Mouse (Mus musculus) testis, postnatal 14 days (tissue): Measurements from ENCODE around the gene Ogfod2.

ENCODE experiments used
- DNase-seq: peaks from one replicate; pipeline ENCODE4 v3.0.0; 2021; ENCODE audit warnings: low spot score

Gene Ogfod2

GRCm38 (mm10) chr5:124111742-124112497, at the start of gene Ogfod2:
TSS of gene Ogfod2 (plus strand) at chr5:124112297.
- peak; percentile 95 for DNase-seq

- DNase-seq = no peak
These were observed 42.4 kb upstream of the Ogfod2 start for GRCm38 (mm10) chr5:124069657-124070056.

GRCm38 (mm10) chr5:124073682-124074081, 38.4 kb upstream of the Ogfod2 start:
- DNase-seq = no peak

GRCm38 (mm10) chr5:124074845-124075307, 37.2 kb upstream of the Ogfod2 start:
- no peak for DNase-seq

DNA sequence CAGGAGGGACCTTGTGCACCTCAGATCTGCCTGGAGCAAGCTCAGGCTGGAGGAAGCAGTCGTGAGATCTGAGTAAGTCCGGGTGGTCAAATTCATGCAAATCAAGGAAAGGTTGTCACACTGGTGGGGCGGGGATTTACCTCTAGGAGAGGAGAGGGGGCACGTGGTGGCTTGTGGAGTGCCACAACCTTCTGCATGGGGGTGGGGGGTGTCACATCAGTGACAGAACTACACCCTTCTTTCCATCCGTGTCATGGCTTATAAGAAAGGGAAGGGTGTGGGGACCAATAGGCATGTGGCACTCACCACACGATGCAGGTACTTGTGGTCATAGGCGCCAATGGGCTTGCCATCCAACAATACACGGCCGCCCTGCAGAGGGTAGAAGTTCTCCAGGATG, 36.4 kb upstream of the Ogfod2 start:
- DNase-seq = no peak

DNA sequence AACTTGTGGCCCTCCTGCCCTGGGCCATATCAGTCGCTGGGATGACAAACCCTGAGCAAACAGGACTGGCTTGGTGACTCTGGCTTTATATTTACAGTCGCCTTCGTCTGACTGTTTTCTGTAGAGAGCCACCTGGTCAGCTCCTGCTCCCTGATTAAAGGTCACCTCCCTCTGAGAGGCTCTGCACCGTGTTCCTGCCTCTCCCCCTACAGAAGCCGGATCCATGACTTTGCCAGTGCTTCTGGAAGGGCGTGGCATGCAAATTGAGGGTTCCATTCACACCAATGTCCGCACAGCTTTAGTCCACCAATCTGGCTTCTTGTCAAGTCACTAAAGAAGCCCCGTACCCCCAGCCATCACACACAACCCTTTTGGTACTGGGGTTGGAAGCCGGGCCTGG, 35.5 kb upstream of the Ogfod2 start:
- DNase-seq = no peak

DNA sequence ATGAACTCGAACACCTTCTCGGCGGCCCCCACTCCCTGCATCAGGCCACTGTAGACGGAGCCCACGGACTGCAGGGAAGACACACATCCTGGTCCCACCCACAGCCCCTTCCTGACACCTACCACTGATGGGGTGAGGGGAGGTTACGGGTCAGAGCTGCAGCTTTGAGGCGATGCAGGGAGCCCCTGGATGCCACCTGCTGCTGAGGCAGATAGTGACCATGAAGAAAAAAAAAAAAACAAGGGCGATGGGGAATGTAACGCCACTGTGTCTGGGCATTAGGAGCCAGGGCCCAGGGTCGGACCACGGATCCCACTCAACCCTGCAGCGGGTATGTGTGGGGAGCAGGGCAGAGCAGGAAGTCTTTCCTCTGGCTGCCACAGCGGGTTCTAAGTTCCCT, 34.9 kb upstream of the Ogfod2 start:
- DNase-seq = no peak

DNA sequence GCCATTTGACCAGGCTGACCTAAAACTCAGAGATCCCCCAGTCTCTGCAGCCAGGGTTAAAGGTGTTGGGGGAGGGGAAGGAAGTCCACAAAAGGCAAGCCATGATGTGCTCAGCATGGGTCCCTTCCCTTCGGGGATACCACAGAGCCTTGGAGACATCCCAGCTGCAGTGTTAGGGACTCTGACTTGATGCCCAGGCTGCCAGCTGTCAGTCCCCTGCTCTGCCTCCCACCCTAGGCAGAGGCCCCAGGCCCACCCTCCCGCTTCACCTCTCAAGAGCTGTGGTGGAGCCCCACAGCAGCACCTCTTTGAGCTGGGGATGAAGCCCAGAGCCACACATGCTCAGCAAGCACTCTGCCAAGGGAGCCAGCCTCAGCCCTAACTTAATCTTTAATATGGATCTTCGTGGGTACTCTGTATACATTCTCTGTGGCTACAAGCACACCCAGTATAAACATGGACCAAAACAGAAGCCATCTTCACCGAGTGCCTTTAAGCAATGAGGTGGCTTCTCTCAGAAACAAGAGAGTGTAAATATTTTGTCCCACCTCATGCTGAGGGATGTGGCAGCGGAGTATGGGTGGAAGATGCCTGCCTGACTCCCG, 34.1 kb upstream of the Ogfod2 start:
- no peak for DNase-seq

DNA sequence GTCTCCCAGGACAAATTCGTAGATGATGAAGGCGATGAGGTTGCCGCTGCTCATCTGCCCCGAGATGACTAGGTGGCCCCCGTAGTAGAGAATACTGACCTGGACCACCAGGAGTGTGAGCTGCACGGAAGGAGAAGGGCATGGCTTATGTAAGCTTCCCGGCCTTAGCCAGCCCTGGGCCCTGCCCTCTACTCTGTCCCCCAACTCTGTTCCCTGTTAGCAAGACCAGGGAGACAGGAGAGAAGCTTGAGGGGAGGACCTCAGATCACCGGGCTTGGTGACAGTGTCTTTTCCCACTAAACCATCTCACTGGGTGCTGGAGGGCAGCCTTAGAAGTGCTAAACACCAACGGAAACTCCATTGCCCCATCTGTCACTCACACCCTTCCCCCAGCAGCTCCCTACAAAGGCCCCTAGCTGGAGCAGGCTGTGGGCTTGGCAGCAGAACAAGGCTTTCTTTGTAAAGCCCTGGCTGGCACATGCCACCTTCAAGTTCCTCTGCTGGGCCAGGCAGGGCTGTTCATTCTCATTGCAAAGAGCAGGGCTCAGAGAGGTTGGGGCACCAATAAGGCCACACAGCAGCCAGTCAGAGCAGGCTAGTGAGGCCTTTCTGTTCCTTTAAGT, 33.2 kb upstream of the Ogfod2 start:
- no peak for DNase-seq

DNA sequence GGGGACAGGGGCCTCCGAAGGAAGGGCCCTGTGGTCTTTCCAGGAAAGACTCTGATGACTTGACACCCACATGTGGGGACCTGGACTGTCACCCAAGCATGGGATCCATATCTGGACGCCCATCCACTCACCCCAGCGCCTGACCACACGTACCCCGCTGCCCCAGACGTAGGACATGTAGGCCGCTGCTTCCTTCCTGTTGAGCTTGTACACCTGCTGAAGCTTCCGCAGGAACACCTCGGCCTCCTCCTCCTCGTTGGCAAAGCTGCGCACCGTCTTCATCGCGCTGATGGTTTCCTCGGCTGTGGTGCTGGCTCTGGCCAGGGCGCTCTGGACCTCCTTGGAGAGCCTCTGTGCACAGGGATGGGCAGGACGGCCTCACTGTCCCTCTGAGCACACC, 32.2 kb upstream of the Ogfod2 start:
- no peak for DNase-seq

DNA sequence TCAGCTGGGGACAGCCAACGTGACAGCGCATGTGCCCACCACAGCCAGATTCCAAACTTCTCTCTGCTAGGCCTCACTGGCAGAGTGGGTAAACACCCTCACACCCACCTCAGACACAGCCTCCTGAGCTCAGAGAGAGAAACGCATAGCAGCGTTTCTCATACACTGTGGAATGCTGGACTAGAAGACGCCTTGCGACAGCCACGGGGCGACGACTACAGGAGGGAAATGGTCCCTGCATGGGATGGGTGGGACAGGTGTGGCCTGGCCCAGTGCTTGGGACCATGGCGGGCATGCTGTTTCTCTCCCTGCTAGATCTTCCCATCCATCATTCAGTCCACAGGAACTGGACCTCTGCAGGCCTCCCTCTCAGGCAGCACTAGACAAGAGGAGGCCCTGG, 29.6 kb upstream of the Ogfod2 start:
- no peak for DNase-seq

GRCm38 (mm10) chr5:124082941-124083688, 29.0 kb upstream of the Ogfod2 start:
- no peak for DNase-seq

- DNase-seq = no peak
These were observed 28.1 kb upstream of the Ogfod2 start for GRCm38 (mm10) chr5:124083850-124084587.

- DNase-seq = peak; percentile 57
These were observed 27.4 kb upstream of the Ogfod2 start for GRCm38 (mm10) chr5:124084588-124085173.

DNA sequence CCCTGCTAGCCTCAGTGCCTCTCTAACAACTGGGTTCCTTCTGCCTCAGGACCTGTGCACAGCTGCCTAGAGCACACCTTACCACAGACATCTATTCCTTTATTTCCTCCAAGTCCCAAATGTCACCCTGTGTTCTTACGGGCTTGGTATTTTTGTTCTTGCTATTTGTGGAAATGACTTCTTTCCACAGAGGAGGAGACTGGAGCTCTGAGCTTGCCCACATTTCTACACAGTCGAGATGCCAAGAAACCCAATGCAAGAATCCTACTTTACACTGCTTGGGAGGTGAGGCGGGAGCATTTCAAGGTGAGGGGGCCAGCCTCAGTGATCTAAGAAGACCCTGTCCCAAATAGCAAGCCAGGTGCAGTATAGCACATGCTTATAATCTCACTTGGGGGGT, 26.6 kb upstream of the Ogfod2 start:
- no peak for DNase-seq

GRCm38 (mm10) chr5:124086876-124087275, 25.2 kb upstream of the Ogfod2 start:
- DNase-seq = no peak

DNA sequence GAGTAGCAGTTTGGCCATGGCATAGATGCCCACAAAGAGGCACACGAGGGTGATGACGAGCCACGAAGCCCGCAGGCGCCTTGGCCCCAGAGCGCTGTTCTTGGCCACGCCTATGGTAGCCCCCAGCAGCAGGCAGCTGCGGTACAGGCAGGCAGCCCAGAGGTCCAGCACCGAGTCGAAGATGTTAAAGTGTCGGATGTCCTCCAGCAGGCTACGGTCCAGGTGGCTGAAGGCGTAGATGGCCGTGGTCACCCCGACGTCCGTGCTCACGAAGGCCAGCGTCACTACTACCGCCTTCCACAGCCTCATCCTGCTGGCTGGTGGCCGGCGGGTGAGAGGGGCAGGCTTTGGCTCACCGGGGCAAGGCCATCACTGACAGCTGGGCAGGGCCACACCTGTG, 22.2 kb upstream of the Ogfod2 start:
- DNase-seq = no peak

- no peak for DNase-seq
These were observed 20.1 kb upstream of the Ogfod2 start for GRCm38 (mm10) chr5:124091951-124092406.

DNA sequence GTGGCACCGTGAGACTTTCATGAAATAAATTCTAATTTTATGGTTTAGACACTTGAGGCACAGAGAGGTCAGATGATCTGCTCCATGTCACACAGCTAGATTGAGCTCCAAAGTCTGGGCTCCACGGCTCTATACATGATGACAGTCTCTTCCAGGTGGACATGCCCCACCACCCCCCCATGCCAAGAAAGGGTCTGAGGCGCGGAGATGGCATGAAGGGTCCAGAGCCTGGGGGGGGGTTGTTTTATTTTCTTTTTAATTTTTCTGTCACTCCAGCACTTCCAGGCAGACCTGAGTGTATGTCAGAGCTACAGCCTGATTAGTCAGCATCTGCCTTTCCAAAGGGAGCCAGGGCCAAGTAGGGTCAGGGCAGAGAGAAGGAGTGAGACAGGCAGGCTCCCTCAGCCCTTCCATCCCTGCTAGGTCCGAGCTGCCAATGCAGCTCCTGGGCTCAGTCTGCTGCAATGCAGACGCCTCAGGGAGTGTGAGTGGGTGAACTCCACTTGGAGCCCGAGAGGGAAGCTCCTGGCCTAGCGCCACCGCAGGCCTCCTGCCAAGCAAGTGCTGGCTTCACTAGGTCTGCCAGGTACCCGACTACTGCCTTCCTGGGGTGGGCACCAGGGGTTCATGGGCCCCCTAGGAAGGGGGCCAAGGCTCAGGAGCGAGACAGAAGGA, 18.8 kb upstream of the Ogfod2 start:
- DNase-seq = no peak

- DNase-seq = no peak
These were observed 18.1 kb upstream of the Ogfod2 start for GRCm38 (mm10) chr5:124093852-124094604.
